Mouse (Mus musculus) 416B (cell line): ENCODE data around the gene Chst12.
"Not testable (repeated sequence)": the region's sequence is repeated elsewhere in the genome, so short reads cannot be mapped to it uniquely, and the experiment has no call there.

Source experiments
- DNase-seq: peaks from one replicate; pipeline ENCODE4 v3.0.0; 2011; ENCODE audit warnings: low read depth

The Chst12 gene

GRCm38 (mm10) chr5:140505208-140505780 lies at the start of gene Chst12:
Gene Chst12, plus strand, starts transcription at chr5:140505550.
- peak; percentile 100 for DNase-seq

- DNase-seq: no peak
Measured at GRCm38 (mm10) chr5:140461476-140461875, 43.9 kb upstream of the Chst12 start.

- not testable (repeated sequence) for DNase-seq
Measured at GRCm38 (mm10) chr5:140463151-140463550, 42.2 kb upstream of the Chst12 start.

- no peak for DNase-seq
Measured at GRCm38 (mm10) chr5:140464943-140465342, 40.4 kb upstream of the Chst12 start.

GRCm38 (mm10) chr5:140472336-140472735 lies 33.0 kb upstream of the Chst12 start:
- peak; percentile 69 for DNase-seq

GRCm38 (mm10) chr5:140481458-140481857 lies 23.9 kb upstream of the Chst12 start:
- no peak for DNase-seq

- DNase-seq: no peak
Measured at GRCm38 (mm10) chr5:140491142-140491541, 14.2 kb upstream of the Chst12 start.

GRCm38 (mm10) chr5:140492684-140493233 lies 12.6 kb upstream of the Chst12 start:
- DNase-seq: no peak

GRCm38 (mm10) chr5:140498176-140498575 lies 7.2 kb upstream of the Chst12 start:
- DNase-seq: peak; percentile 50

- peak; percentile 79 for DNase-seq
Measured at GRCm38 (mm10) chr5:140500736-140501135, 4.6 kb upstream of the Chst12 start.

GRCm38 (mm10) chr5:140501982-140502836 lies 3.1 kb upstream of the Chst12 start:
- DNase-seq: peak; percentile 90

GRCm38 (mm10) chr5:140502925-140503324 lies 2.4 kb upstream of the Chst12 start:
- peak; percentile 87 for DNase-seq

- peak; percentile 80 for DNase-seq
Measured at GRCm38 (mm10) chr5:140506096-140506794, 895 bp downstream of the Chst12 start.

GRCm38 (mm10) chr5:140507466-140508208 lies 2.3 kb downstream of the Chst12 start:
- no peak for DNase-seq

- peak; percentile 90 for DNase-seq
Measured at GRCm38 (mm10) chr5:140508686-140509085, 3.3 kb downstream of the Chst12 start.

GRCm38 (mm10) chr5:140509204-140509603 lies 3.9 kb downstream of the Chst12 start:
- DNase-seq: no peak

GRCm38 (mm10) chr5:140510012-140511000 lies 5.0 kb downstream of the Chst12 start:
- no peak for DNase-seq

GRCm38 (mm10) chr5:140513921-140514320 lies 8.6 kb downstream of the Chst12 start:
- DNase-seq: peak; percentile 47

- DNase-seq: peak; percentile 76
Measured at GRCm38 (mm10) chr5:140514799-140515486, 9.6 kb downstream of the Chst12 start.
